Mouse (Mus musculus) limb, embryonic 14.5 days (tissue): ENCODE measurements around the gene Srsf5. TPM values are rescaled to one million over a fixed set of nuclear protein-coding genes. Genes with fewer than 3 reads are reported as not detected.
"Not testable (repeated sequence)": the region's sequence is repeated elsewhere in the genome, so short reads cannot be mapped to it uniquely, and the experiment has no call there.

Experiments used
- ATAC-seq: fragments of 200-750 bp; cut with Nextera tagmentation; 2 replicates; pipeline ENCODE4 v1.8.0; 2017; ENCODE audit warnings: low read depth, moderate number of reproducible peaks, moderate TSS enrichment; ENCODE audit not compliant: low FRiP score
- DNase-seq: peaks from one replicate; pipeline ENCODE4 v3.0.0-alpha.2; 2015; ENCODE audit warnings: low spot score
- H3K27ac ChIP-seq: fragments of 300-500 bp; sonication (generic); replicated peaks from 2 replicates; pipeline ENCODE4 v1.5.1; 2014; ENCODE audit warnings: low read depth, mild to moderate bottlenecking, low read length, moderate library complexity, mixed read lengths
- H3K27me3 ChIP-seq: fragments of 300-500 bp; sonication (generic); 2 replicates; pipeline ENCODE4 v1.6.1; 2014; ENCODE audit warnings: low read length, mixed read lengths; ENCODE audit not compliant: control insufficient read depth, insufficient read depth
- H3K36me3 ChIP-seq: fragments of 300-500 bp; sonication (generic); 2 replicates; pipeline ENCODE4 v1.6.1; 2014; ENCODE audit warnings: mild to moderate bottlenecking, low read length, moderate library complexity, mixed read lengths; ENCODE audit not compliant: control insufficient read depth, insufficient read depth
- H3K4me1 ChIP-seq: fragments of 300-500 bp; sonication (generic); 2 replicates; pipeline ENCODE4 v1.6.1; 2014; ENCODE audit warnings: antibody characterized with exemption, low read length, mixed read lengths; ENCODE audit not compliant: control insufficient read depth, insufficient read depth
- H3K4me2 ChIP-seq: fragments of 300-500 bp; sonication (generic); replicated peaks from 2 replicates; pipeline ENCODE4 v1.6.1; 2014; ENCODE audit warnings: low read depth, mild to moderate bottlenecking, low read length, moderate library complexity; ENCODE audit not compliant: severe bottlenecking
- H3K4me3 ChIP-seq: fragments of 300-500 bp; sonication (generic); replicated peaks from 2 replicates; pipeline ENCODE4 v1.5.1; 2014; ENCODE audit warnings: low read length
- H3K9ac ChIP-seq: fragments of 300-500 bp; sonication (generic); 2 replicates; pipeline ENCODE4 v1.6.1; 2014; ENCODE audit warnings: mild to moderate bottlenecking, low read depth, low read length, moderate library complexity; ENCODE audit not compliant: severe bottlenecking
- H3K9me3 ChIP-seq: fragments of 300-500 bp; sonication (generic); 2 replicates; pipeline ENCODE4 v1.6.1; 2016; ENCODE audit warnings: low read length; ENCODE audit not compliant: control insufficient read depth
- POLR2A ChIP-seq: fragments of 200-500 bp; IDR thresholded peaks from 2 replicates; pipeline ENCODE4 v1.8.0; 2012; ENCODE audit warnings: inconsistent platforms, mild to moderate bottlenecking, moderate library complexity, borderline replicate concordance; ENCODE audit not compliant: insufficient read depth, insufficient read length; ENCODE audit errors: extremely low read depth
- WGBS: fragments of 180-500 bp; shearing (Covaris S2); extraction: QIAGEN DNeasy Blood & Tissue Kit; methylation state at CpG from one replicate; pipeline ENCODE4 v1.1.7; 2014; 5-methylcytosine and 5-hydroxymethylcytosine counted together
- polyA plus RNA-seq, 2 experiments: library from polyadenylated mRNA; depleted of rRNA in 1 of 2; stranded (reverse) in 1 of 2; unstranded in 1 of 2; fragments of >200 nt; fragmentation: Nextera tagmentation in 1 of 2; extraction: Ambion mirVana in 1 of 2; gene quantifications; 2 replicates each; pipeline versions ENCODE4 v1.2.1 to v1.2.3; 2012 to 2014

Gene Srsf5
- polyA plus RNA-seq, 2 experiments = 392 to 906 TPM

GRCm38 (mm10) chr12:80948202-80948601 is 2.9 kb downstream of the Srsf5 start:
- WGBS = 92% methylated on average over 18 of the region's 18 CpGs
- Histone ChIP-seq H3K9ac (no peak overlapping the region), H3K27ac (no peak overlapping the region), H3K36me3 (peaks cover 59% of the 10 kb centered on the region), H3K9me3 (no peaks in the 10 kb centered on the region), H3K27me3 (no peaks in the 10 kb centered on the region), H3K4me2 (no peak overlapping the region), H3K4me3 (no peak overlapping the region), H3K4me1 (peaks cover 7% of the 10 kb centered on the region)
- DNase-seq (no peak), ATAC-seq (no peak)
- no peak for TF ChIP-seq POLR2A

- H3K4me3 ChIP-seq, H3K4me2 ChIP-seq, H3K9ac ChIP-seq, ATAC-seq, H3K9me3 ChIP-seq, H3K4me1 ChIP-seq, H3K27me3 ChIP-seq, DNase-seq, H3K27ac ChIP-seq: not testable (repeated sequence)
- WGBS = 92% methylated on average over 15 of the region's 16 CpGs
- H3K36me3 ChIP-seq = peaks cover 73% of the 10 kb centered on the region
Measured at GRCm38 (mm10) chr12:80949603-80950002, 4.3 kb downstream of the Srsf5 start.

DNA sequence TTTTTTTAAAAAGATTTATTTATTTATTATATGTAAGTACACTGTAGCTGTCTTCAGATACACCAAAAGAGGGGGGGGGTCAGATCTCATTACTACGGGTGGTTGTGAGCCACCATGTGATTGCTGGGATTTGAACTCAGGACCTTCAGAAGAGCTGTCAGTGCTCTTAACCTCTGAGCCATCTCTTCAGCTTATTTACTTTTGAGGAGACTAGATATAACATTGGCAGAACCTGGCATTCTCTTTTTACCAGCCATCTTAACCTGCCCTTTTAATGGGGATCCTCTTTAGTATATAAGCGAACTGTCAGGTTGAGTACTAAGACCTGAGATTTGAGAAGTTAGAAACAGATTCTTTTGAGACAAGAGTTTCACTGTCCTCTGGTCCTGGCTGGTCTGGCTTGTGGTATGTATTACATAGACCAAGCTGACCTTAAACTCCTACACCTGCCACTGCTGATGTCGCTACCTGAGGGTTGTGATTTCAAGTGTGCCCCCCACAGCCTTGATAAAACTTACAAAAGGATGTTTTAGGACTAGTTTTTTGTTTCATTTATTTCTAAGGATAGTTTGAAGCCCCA is 6.4 kb downstream of the Srsf5 start:
- no peak for TF ChIP-seq POLR2A
- Histone ChIP-seq H3K4me3 (no peak overlapping the region), H3K4me1 (peaks cover 4% of the 10 kb centered on the region), H3K9me3 (no peaks in the 10 kb centered on the region), H3K9ac (no peak overlapping the region), H3K27ac (no peak overlapping the region), H3K27me3 (no peaks in the 10 kb centered on the region), H3K4me2 (no peak overlapping the region), H3K36me3 (peaks cover 90% of the 10 kb centered on the region)
- no peak for DNase-seq
- 89% methylated on average over 3 of the region's 3 CpGs for WGBS
- ATAC-seq = no peak

DNA sequence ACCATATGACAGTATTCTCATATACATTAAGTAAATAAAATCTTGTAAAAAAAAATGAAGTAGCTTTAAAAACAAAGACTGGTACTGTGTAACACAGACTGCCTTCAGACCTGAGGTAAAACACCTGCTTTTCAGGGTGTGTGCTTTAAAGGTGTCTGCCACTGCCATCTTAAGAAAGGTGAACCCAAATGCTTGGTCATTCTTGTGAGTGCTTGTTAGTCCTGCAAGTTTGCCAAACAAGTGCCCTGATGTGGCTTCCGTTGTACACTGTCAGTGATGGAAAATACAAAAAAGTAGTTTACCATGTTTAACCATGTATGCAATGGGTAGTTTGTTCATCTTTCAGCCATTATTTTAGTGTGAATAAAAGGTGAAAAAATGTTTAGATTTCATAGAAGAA is 7.2 kb downstream of the Srsf5 start:
- no peak for TF ChIP-seq POLR2A
- no peaks in the 10 kb centered on the region for H3K27me3 ChIP-seq
- H3K4me2 ChIP-seq = no peak overlapping the region
- no peak overlapping the region for H3K27ac ChIP-seq
- no peak for ATAC-seq
- peaks cover 2% of the 10 kb centered on the region; the same call in 1 of the 2 replicates for H3K4me1 ChIP-seq
- H3K9ac ChIP-seq = no peak overlapping the region
- H3K36me3 ChIP-seq = peaks cover 90% of the 10 kb centered on the region
- no peak for DNase-seq
- H3K9me3 ChIP-seq = no peaks in the 10 kb centered on the region
- WGBS = 100% methylated on average over 1 of the region's 1 CpGs
- no peak overlapping the region for H3K4me3 ChIP-seq

- no peak for TF ChIP-seq POLR2A
- Histone ChIP-seq H3K27ac (no peak overlapping the region), H3K4me2 (no peak overlapping the region), H3K9ac (no peak overlapping the region), H3K27me3 (no peaks in the 10 kb centered on the region), H3K4me1 (peaks cover 2% of the 10 kb centered on the region; the same call in 1 of the 2 replicates), H3K9me3 (no peaks in the 10 kb centered on the region), H3K4me3 (no peak overlapping the region), H3K36me3 (peaks cover 78% of the 10 kb centered on the region)
- DNase-seq = no peak
- ATAC-seq = no peak
- WGBS = 93% methylated on average over 3 of the region's 3 CpGs
Measured at GRCm38 (mm10) chr12:80956039-80956438, 10.7 kb downstream of the Srsf5 start.

- no peak overlapping the region for H3K4me3 ChIP-seq
- 84% methylated on average over 4 of the region's 4 CpGs for WGBS
- H3K4me1 ChIP-seq = no peaks in the 10 kb centered on the region
- no peak overlapping the region for H3K27ac ChIP-seq
- no peaks in the 10 kb centered on the region for H3K27me3 ChIP-seq
- H3K9ac ChIP-seq = no peak overlapping the region
- no peak overlapping the region for H3K4me2 ChIP-seq
- no peak for TF ChIP-seq POLR2A
- H3K9me3 ChIP-seq = no peaks in the 10 kb centered on the region
- peaks cover 60% of the 10 kb centered on the region for H3K36me3 ChIP-seq
- no peak for DNase-seq
- ATAC-seq = no peak
Measured at GRCm38 (mm10) chr12:80957961-80958360, 12.7 kb downstream of the Srsf5 start.
